Mouse (Mus musculus): ENCODE data around the gene Fmo6. TPM values are rescaled to one million over a fixed set of nuclear protein-coding genes. Genes with fewer than 3 reads are reported as not detected.

Gene Fmo6
- polyA plus RNA-seq, 1 experiment = not detected

GRCm38 (mm10) chr1:162879595-162880369 lies 57.5 kb downstream of the Fmo6 start:
- TF ChIP-seq MYOD1 (IDR thresholded peaks at IDR 0.05; ENCODE audit: control insufficient read depth, insufficient read length, low read depth) = no peak
- no peak for TF ChIP-seq MAX (IDR thresholded peaks at IDR 0.05)
- TF ChIP-seq CTCF (IDR thresholded peaks at IDR 0.05; ENCODE audit: control insufficient read depth, insufficient read depth, insufficient read length) = peak; percentile 64
- TF ChIP-seq USF1 (IDR thresholded peaks at IDR 0.05; ENCODE audit: low read depth) = no peak
- TF ChIP-seq MYOG (IDR thresholded peaks at IDR 0.05; ENCODE audit: control insufficient read depth, extremely low read depth, insufficient read length) = no peak
- no peak overlapping the region for H3K4me3 ChIP-seq (ENCODE audit: insufficient read depth, poor library complexity, severe bottlenecking)
- no peak overlapping the region for H3ac ChIP-seq (ENCODE audit: control insufficient read depth, insufficient read length, low read depth)
- H3K79me2 ChIP-seq (ENCODE audit: control insufficient read depth, insufficient read depth) = no peaks in the 10 kb centered on the region
- no peaks in the 10 kb centered on the region for H3K79me3 ChIP-seq (ENCODE audit: low read depth)
- H3K27me3 ChIP-seq (ENCODE audit: control insufficient read depth, insufficient read depth, insufficient read length) = no peaks in the 10 kb centered on the region
- H3K36me3 ChIP-seq (ENCODE audit: control insufficient read depth, insufficient read depth) = no peaks in the 10 kb centered on the region

GRCm38 (mm10) chr1:162875091-162875490 lies 62.2 kb downstream of the Fmo6 start:
- H3K27me3 ChIP-seq (ENCODE audit: control insufficient read depth, insufficient read depth, insufficient read length) = no peaks in the 10 kb centered on the region
- no peaks in the 10 kb centered on the region for H3K79me2 ChIP-seq (ENCODE audit: control insufficient read depth, insufficient read depth)
- H3K4me3 ChIP-seq (ENCODE audit: insufficient read depth, poor library complexity, severe bottlenecking) = no peak overlapping the region
- no peak overlapping the region for H3ac ChIP-seq (ENCODE audit: control insufficient read depth, insufficient read length, low read depth)
- no peak for TF ChIP-seq CTCF (IDR thresholded peaks at IDR 0.05; ENCODE audit: control insufficient read depth, insufficient read depth, insufficient read length)
- TF ChIP-seq FOSL1 (IDR thresholded peaks at IDR 0.05; ENCODE audit: insufficient read depth, low read length, poor library complexity, severe bottlenecking) = no peak
- H3K79me3 ChIP-seq (ENCODE audit: low read depth) = no peaks in the 10 kb centered on the region
- no peaks in the 10 kb centered on the region for H3K36me3 ChIP-seq (ENCODE audit: control insufficient read depth, insufficient read depth)

- no peaks in the 10 kb centered on the region for H3K79me3 ChIP-seq (ENCODE audit: low read depth)
- TF ChIP-seq MYOG (IDR thresholded peaks at IDR 0.05; ENCODE audit: control insufficient read depth, extremely low read depth, insufficient read length) (no peak), MYOD1 (IDR thresholded peaks at IDR 0.05; ENCODE audit: control insufficient read depth, insufficient read length, low read depth) (no peak), FOSL1 (IDR thresholded peaks at IDR 0.05; ENCODE audit: insufficient read depth, low read length, poor library complexity, severe bottlenecking) (no peak), MAX (IDR thresholded peaks at IDR 0.05) (no peak), CTCF (IDR thresholded peaks at IDR 0.05; ENCODE audit: control insufficient read depth, insufficient read depth, insufficient read length) (no peak), CEBPB (IDR thresholded peaks at IDR 0.05; ENCODE audit: low read depth) (no peak)
- no peaks in the 10 kb centered on the region for H3K27me3 ChIP-seq (ENCODE audit: control insufficient read depth, insufficient read depth, insufficient read length)
- H3K4me3 ChIP-seq (ENCODE audit: insufficient read depth, poor library complexity, severe bottlenecking) = no peak overlapping the region
- H3K79me2 ChIP-seq (ENCODE audit: control insufficient read depth, insufficient read depth) = no peaks in the 10 kb centered on the region
- H3ac ChIP-seq (ENCODE audit: control insufficient read depth, insufficient read length, low read depth) = no peak overlapping the region
- no peaks in the 10 kb centered on the region for H3K36me3 ChIP-seq (ENCODE audit: control insufficient read depth, insufficient read depth)
Measured at GRCm38 (mm10) chr1:162871701-162872311, 65.5 kb downstream of the Fmo6 start.

- H3K4me3 ChIP-seq (ENCODE audit: insufficient read depth, poor library complexity, severe bottlenecking) = no peak overlapping the region
- H3ac ChIP-seq (ENCODE audit: control insufficient read depth, insufficient read length, low read depth) = no peak overlapping the region
- H3K36me3 ChIP-seq (ENCODE audit: control insufficient read depth, insufficient read depth) = no peaks in the 10 kb centered on the region
- H3K27me3 ChIP-seq (ENCODE audit: control insufficient read depth, insufficient read depth, insufficient read length) = no peaks in the 10 kb centered on the region
- no peaks in the 10 kb centered on the region for H3K79me2 ChIP-seq (ENCODE audit: control insufficient read depth, insufficient read depth)
- no peak for TF ChIP-seq FOSL1 (IDR thresholded peaks at IDR 0.05; ENCODE audit: insufficient read depth, low read length, poor library complexity, severe bottlenecking)
- TF ChIP-seq CTCF (IDR thresholded peaks at IDR 0.05; ENCODE audit: control insufficient read depth, insufficient read depth, insufficient read length) = no peak
- no peak for TF ChIP-seq MYOD1 (IDR thresholded peaks at IDR 0.05; ENCODE audit: control insufficient read depth, insufficient read length, low read depth)
- no peak for TF ChIP-seq MYOG (IDR thresholded peaks at IDR 0.05; ENCODE audit: control insufficient read depth, extremely low read depth, insufficient read length)
- no peaks in the 10 kb centered on the region for H3K79me3 ChIP-seq (ENCODE audit: low read depth)
Measured at GRCm38 (mm10) chr1:162870978-162871377, 66.3 kb downstream of the Fmo6 start.

DNA sequence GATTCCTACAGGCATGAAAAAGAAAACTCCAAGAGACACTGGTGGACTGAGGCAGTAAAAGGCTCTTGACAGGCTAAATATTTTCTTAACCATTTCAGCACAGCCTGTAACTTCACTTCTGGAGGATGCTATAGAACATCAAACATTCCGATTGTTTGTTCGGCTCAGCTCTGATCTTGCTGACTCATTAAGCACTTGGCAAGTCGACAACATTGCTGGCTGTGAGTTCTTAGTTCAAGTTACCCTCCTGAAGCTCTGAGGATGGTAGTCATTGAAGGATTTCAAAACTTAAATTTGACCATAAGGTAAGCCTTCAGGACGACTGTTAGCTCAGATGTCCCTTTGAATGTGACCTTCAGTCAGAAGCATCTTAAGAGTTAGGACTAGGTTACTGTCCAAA lies 69.9 kb downstream of the Fmo6 start:
- Histone ChIP-seq H3K79me2 (ENCODE audit: control insufficient read depth, insufficient read depth) (no peaks in the 10 kb centered on the region), H3K27me3 (ENCODE audit: control insufficient read depth, insufficient read depth, insufficient read length) (no peaks in the 10 kb centered on the region), H3K36me3 (ENCODE audit: control insufficient read depth, insufficient read depth) (no peaks in the 10 kb centered on the region), H3K4me3 (ENCODE audit: insufficient read depth, poor library complexity, severe bottlenecking) (no peak overlapping the region), H3ac (ENCODE audit: control insufficient read depth, insufficient read length, low read depth) (no peak overlapping the region), H3K79me3 (ENCODE audit: low read depth) (no peaks in the 10 kb centered on the region)
- TF ChIP-seq CTCF (IDR thresholded peaks at IDR 0.05; ENCODE audit: control insufficient read depth, insufficient read depth, insufficient read length) = no peak
- no peak for TF ChIP-seq MAX (IDR thresholded peaks at IDR 0.05)
- no peak for TF ChIP-seq USF1 (IDR thresholded peaks at IDR 0.05; ENCODE audit: low read depth)
- TF ChIP-seq CEBPB (IDR thresholded peaks at IDR 0.05; ENCODE audit: low read depth) = no peak
- TF ChIP-seq MYOD1 (IDR thresholded peaks at IDR 0.05; ENCODE audit: control insufficient read depth, insufficient read length, low read depth) = no peak
- no peak for TF ChIP-seq MYOG (IDR thresholded peaks at IDR 0.05; ENCODE audit: control insufficient read depth, extremely low read depth, insufficient read length)
- TF ChIP-seq FOSL1 (IDR thresholded peaks at IDR 0.05; ENCODE audit: insufficient read depth, low read length, poor library complexity, severe bottlenecking) = no peak

Other genes starting within 250 kb of the Fmo6 start
- 35.2 TPM for gene Prrc2c, start 197.0 kb downstream of the Fmo6 start, polyA plus RNA-seq (2012; fragmentation: generic; extraction: Trizol)
- gene Fmo4, start 123.5 kb downstream of the Fmo6 start, polyA plus RNA-seq (2012; fragmentation: generic; extraction: Trizol) = 0.06 TPM
- gene Fmo1, start 70.9 kb downstream of the Fmo6 start, polyA plus RNA-seq (2012; fragmentation: generic; extraction: Trizol) = 0.27 TPM
- not detected for gene Fmo2, start 38.8 kb downstream of the Fmo6 start, polyA plus RNA-seq (2012; fragmentation: generic; extraction: Trizol)
- not detected for gene Fmo3, start 47.0 kb upstream of the Fmo6 start, polyA plus RNA-seq (2012; fragmentation: generic; extraction: Trizol)
- not detected for gene Mroh9, start 148.2 kb upstream of the Fmo6 start, polyA plus RNA-seq (2012; fragmentation: generic; extraction: Trizol)